ENCODE assay signal across 25 mouse cellular contexts in genomic region chr17:5685324-5685723, GRCm38 (mm10).
"Had no signal": no experiment of that assay in that cellular context is flagged by ENCODE, and none has a peak within 500 bp of the region (broad histone marks: within the 10 kb centered on the region; RNA-seq: fewer than 3 reads in every experiment).

No protein-coding gene starts in this region.

- ATAC-seq: hindbrain, postnatal 0 days; inflammation-experienced regulatory T-cells, adult 6 months; intestine, embryonic 16.5 days; liver, embryonic 12.5 days; midbrain, embryonic 16.5 days had no signal

- H3K9me3 ChIP-seq: limb, embryonic 10.5 days; limb, embryonic 13.5 days; liver, embryonic 12.5 days; liver, embryonic 15.5 days; lung, embryonic 15.5 days; midbrain, embryonic 12.5 days; neural tube, embryonic 13.5 days; stomach, embryonic 15.5 days had no signal

- H3K36me3 ChIP-seq: limb, embryonic 10.5 days; limb, embryonic 13.5 days; lung, embryonic 15.5 days; midbrain, embryonic 12.5 days; neural tube, embryonic 13.5 days; stomach, embryonic 15.5 days had no signal

- H3K4me3 ChIP-seq: layer of hippocampus, adult 2 months; limb, embryonic 10.5 days; limb, embryonic 13.5 days; liver, embryonic 12.5 days; liver, embryonic 15.5 days; lung, embryonic 15.5 days; midbrain, embryonic 12.5 days; myocyte; neural tube, embryonic 13.5 days; stomach, embryonic 15.5 days had no signal

- DNase-seq: layer of hippocampus, adult 9-11 months; liver; lung, adult 18-20 months; lung, postnatal 10 days; lung, postnatal 36 days; retina, postnatal 1 day; right cerebral cortex, postnatal 25 days; spleen, adult 18-20 months; thymus, adult 2 months; thymus, postnatal 14 days; thymus, postnatal 4 days had no signal

- H3K4me2 ChIP-seq: limb, embryonic 13.5 days; liver, embryonic 12.5 days; liver, embryonic 15.5 days; lung, embryonic 15.5 days; midbrain, embryonic 12.5 days; neural tube, embryonic 13.5 days; stomach, embryonic 15.5 days had no signal

- H3K4me1 ChIP-seq: limb, embryonic 10.5 days; liver, embryonic 12.5 days; liver, embryonic 15.5 days; midbrain, embryonic 12.5 days; neural tube, embryonic 13.5 days; stomach, embryonic 15.5 days had no signal

- H3K27ac ChIP-seq: hindbrain, postnatal 0 days; layer of hippocampus, adult 2 months; limb, embryonic 10.5 days; limb, embryonic 13.5 days; liver, embryonic 12.5 days; liver, embryonic 15.5 days; lung, embryonic 15.5 days; midbrain, embryonic 12.5 days; neural tube, embryonic 13.5 days; stomach, embryonic 15.5 days had no signal

- H3K27me3 ChIP-seq: limb, embryonic 13.5 days; liver, embryonic 12.5 days; liver, embryonic 15.5 days; lung, embryonic 15.5 days; midbrain, embryonic 12.5 days; neural tube, embryonic 13.5 days; stomach, embryonic 15.5 days had no signal

- H3K9ac ChIP-seq: limb, embryonic 13.5 days; liver, embryonic 12.5 days; liver, embryonic 15.5 days; lung, embryonic 15.5 days; midbrain, embryonic 12.5 days; neural tube, embryonic 13.5 days; stomach, embryonic 15.5 days had no signal
